Mouse (Mus musculus): ENCODE measurements at regions not wholly inside any gene's neighbourhood (a gene's known extent, or its start where the extent isn't known, plus 50 kb on each side); places are given as distances from the start of the nearest gene placed in this dataset.

DNA sequence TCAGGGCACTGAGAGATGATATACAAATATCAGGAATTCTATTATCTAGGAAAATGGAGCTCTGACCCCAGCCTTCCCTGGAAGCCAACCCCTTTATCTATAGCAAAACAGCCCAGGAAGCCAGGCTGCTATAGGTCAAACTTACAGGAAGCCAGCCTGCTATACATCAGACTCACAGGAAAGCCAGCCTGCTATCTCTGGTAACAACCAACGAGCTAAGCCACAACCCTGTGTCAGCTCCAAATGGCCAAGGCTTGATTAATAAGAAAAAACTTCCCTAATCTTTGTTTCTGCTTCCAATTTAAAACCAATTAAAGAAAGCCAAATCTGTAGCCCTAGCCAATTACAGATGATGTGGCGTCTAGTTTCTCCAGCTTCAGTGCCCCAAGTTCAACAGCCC lies 114.4 kb upstream of the Tab2 start:
- TF ChIP-seq CTCF (IDR thresholded peaks at IDR 0.05; ENCODE audit: low read depth, low read length) (no peak), POLR2A (IDR thresholded peaks at IDR 0.05; ENCODE audit: extremely low read depth, insufficient read depth, low read length) (no peak)
